Mouse (Mus musculus) olfactory bulb, adult 2 months (tissue): ENCODE results near the gene Ubr4.

Experiments used
- CTCF ChIP-seq: fragments of 200-500 bp; IDR thresholded peaks from 2 replicates; pipeline ENCODE4 v1.5.1; 2012; ENCODE audit warnings: low read depth, mild to moderate bottlenecking, low read length, moderate library complexity; ENCODE audit not compliant: insufficient read depth
- POLR2A ChIP-seq: fragments of 200-500 bp; IDR thresholded peaks from 2 replicates; pipeline ENCODE4 v1.6.1; 2012; ENCODE audit warnings: mild to moderate bottlenecking, low read depth, low read length, moderate library complexity; ENCODE audit not compliant: insufficient read depth

GRCm38 (mm10) chr4:139501702-139502101 lies 149.3 kb downstream of the Ubr4 start:
- TF ChIP-seq CTCF (no peak), POLR2A (no peak)
